Mouse (Mus musculus) kidney, adult 2 months (tissue): ENCODE measurements around the gene Ckap4.

ENCODE experiments used
- CTCF ChIP-seq: fragments of 200-500 bp; conservative IDR thresholded peaks from 2 replicates; pipeline ENCODE4 v1.5.1; 2011; ENCODE audit warnings: low read depth, mild to moderate bottlenecking, control low read depth, low read length, moderate library complexity, mixed read lengths; ENCODE audit not compliant: insufficient read depth, insufficient read length
- POLR2A ChIP-seq: fragments of 200-500 bp; IDR thresholded peaks from one replicate; pipeline ENCODE4 v1.6.1; 2011; ENCODE audit warnings: low read depth, low read length, control low read depth

- TF ChIP-seq CTCF (no peak), POLR2A (no peak)
Observed at GRCm38 (mm10) chr10:84554291-84555009, 20.6 kb upstream of the Ckap4 start.
